Mouse (Mus musculus) left cerebral cortex, postnatal 36 days (tissue): ENCODE results near the gene Unc93b1. TPM values are rescaled to one million over a fixed set of nuclear protein-coding genes. Genes with fewer than 3 reads are reported as not detected.
A peak's percentile ranks its signal among the peaks of the same experiment; 100 is the strongest.
"Not testable (repeated sequence)": the region's sequence is repeated elsewhere in the genome, so short reads cannot be mapped to it uniquely, and the experiment has no call there.

Experiments used
- DNase-seq, 2 experiments: peaks; one replicate each; pipeline ENCODE4 v3.0.0; 2021 to 2022; ENCODE audit warnings: low spot score in 2 of 2, mixed read lengths in 1 of 2
- intact Hi-C: fragments of 180-260 bp; cut with DNase I; formaldehyde crosslinking; loops from one replicate; pipeline ENCODE4 v1.15.1; 2025
- total RNA-seq, 2 experiments: library from RNA; stranded (reverse); gene quantifications; 2 replicates each; pipeline ENCODE4 v1.2.3; 2021

The Unc93b1 gene
- total RNA-seq, 2 experiments from 2014 or later, result 16.2 to 16.5 TPM

- DNase-seq, result no peak
- intact Hi-C loops, result no loop called here
Observed at GRCm38 (mm10) chr19:3967258-3967657, 32.3 kb downstream of the Unc93b1 start.

- DNase-seq, result no peak
- intact Hi-C loops, result no loop called here
Observed at GRCm38 (mm10) chr19:3972229-3972628, 37.2 kb downstream of the Unc93b1 start, which contains the start of gene Aldh3b2. Aldh3b2 (plus strand) TSS chr19:3972328.

GRCm38 (mm10) chr19:3974608-3975007 lies 39.6 kb downstream of the Unc93b1 start:
- DNase-seq, intact Hi-C loops: not testable (repeated sequence)

- DNase-seq, result no peak
- intact Hi-C loops, result no loop called here
Observed at GRCm38 (mm10) chr19:3975866-3976265, 40.9 kb downstream of the Unc93b1 start.

- DNase-seq, result peak; percentile 58 to 61
- intact Hi-C loops, result loop anchor here (5.0 kb wide), 1 partner anchor 33 kb away; no protein-coding TSS in a partner anchor
Observed at GRCm38 (mm10) chr19:3980309-3980708, 45.3 kb downstream of the Unc93b1 start.

- intact Hi-C loops, result loop anchor here (5.0 kb wide), 1 partner anchor 34 kb away; no protein-coding TSS in a partner anchor
Observed at GRCm38 (mm10) chr19:3980917-3981316, 45.9 kb downstream of the Unc93b1 start.

GRCm38 (mm10) chr19:3983527-3984200 lies 48.7 kb downstream of the Unc93b1 start:
- intact Hi-C loops, result loop anchor here (5.0 kb wide), 1 partner anchor 36 kb away; no protein-coding TSS in a partner anchor
- DNase-seq, result no peak

More at GRCm38 (mm10) chr19:3980917-3981316, 45.9 kb downstream of the Unc93b1 start:
- no peak for DNase-seq

- intact Hi-C loops, result no loop called here
Observed at GRCm38 (mm10) chr19:3985261-3985681, 50.3 kb downstream of the Unc93b1 start.

GRCm38 (mm10) chr19:3986334-3986733 lies 51.3 kb downstream of the Unc93b1 start, which contains the start of gene Acy3:
Acy3 (plus strand) TSS chr19:3986570.
- peak; percentile 45 to 51 for DNase-seq
- intact Hi-C loops, result no loop called here

More at GRCm38 (mm10) chr19:3985261-3985681, 50.3 kb downstream of the Unc93b1 start:
- DNase-seq, result no peak

- no peak for DNase-seq
- intact Hi-C loops, result no loop called here
Observed at GRCm38 (mm10) chr19:3988066-3988465, 53.1 kb downstream of the Unc93b1 start.

- DNase-seq, result no peak
- intact Hi-C loops, result no loop called here
Observed at GRCm38 (mm10) chr19:3988750-3989149, 53.8 kb downstream of the Unc93b1 start.

GRCm38 (mm10) chr19:3990804-3991203 lies 55.8 kb downstream of the Unc93b1 start:
- intact Hi-C loops, result no loop called here
- no peak for DNase-seq

GRCm38 (mm10) chr19:3991562-3991961 lies 56.6 kb downstream of the Unc93b1 start:
- intact Hi-C loops, result no loop called here
- no peak for DNase-seq

GRCm38 (mm10) chr19:3991966-3992365 lies 57.0 kb downstream of the Unc93b1 start:
- intact Hi-C loops, result no loop called here

GRCm38 (mm10) chr19:3992416-3992815 lies 57.4 kb downstream of the Unc93b1 start, which contains the start of gene Tbx10:
Tbx10 (plus strand) TSS chr19:3992752.
- DNase-seq, result no peak
- intact Hi-C loops, result no loop called here

More at GRCm38 (mm10) chr19:3991966-3992365, 57.0 kb downstream of the Unc93b1 start:
- no peak for DNase-seq

GRCm38 (mm10) chr19:3994932-3995331 lies 59.9 kb downstream of the Unc93b1 start:
- intact Hi-C loops, result no loop called here
- no peak for DNase-seq

GRCm38 (mm10) chr19:3995505-3995904 lies 60.5 kb downstream of the Unc93b1 start:
- DNase-seq, result no peak
- intact Hi-C loops, result no loop called here

GRCm38 (mm10) chr19:3996106-3996505 lies 61.1 kb downstream of the Unc93b1 start:
- DNase-seq, result no peak
- intact Hi-C loops, result no loop called here

- no peak for DNase-seq
- intact Hi-C loops, result no loop called here
Observed at GRCm38 (mm10) chr19:3996747-3997146, 61.8 kb downstream of the Unc93b1 start.

GRCm38 (mm10) chr19:3997231-3997630 lies 62.2 kb downstream of the Unc93b1 start:
- intact Hi-C loops, result no loop called here
- no peak for DNase-seq

- DNase-seq, result no peak
Observed at GRCm38 (mm10) chr19:3998335-3998734, 63.3 kb downstream of the Unc93b1 start.

More at GRCm38 (mm10) chr19:3998335-3998734, 63.3 kb downstream of the Unc93b1 start:
- intact Hi-C loops, result no loop called here
